Comparison of ENCODE assay signal across 9 mouse cellular contexts in genomic region chr17:27989807-27990542, GRCm38 (mm10).
DNase-seq lines count a peak whose midpoint lies in the region; ATAC-seq and TF ChIP-seq lines count a peak whose summit lies in the region.
"Had no signal": no experiment of that assay in that cellular context is flagged by ENCODE, and none has a peak within 500 bp of the region (broad histone marks: within the 10 kb centered on the region; RNA-seq: fewer than 3 reads in every experiment).

No protein-coding gene starts in this region.

- no peak overlapping the region for H3K4me2 ChIP-seq in CH12.LX (ENCODE audit: insufficient read depth, low read depth, poor library complexity, severe bottlenecking)
- H3K4me2 ChIP-seq in heart, embryonic 16.5 days (ENCODE audit: low read depth, low read length) = no peak overlapping the region
- H3K4me2 ChIP-seq: limb, embryonic 13.5 days had no signal

- TF ChIP-seq CTCF in CH12.LX (conservative IDR thresholded peaks at IDR 0.05 in 1 of 2, IDR thresholded peaks at IDR 0.05 in 1 of 2; ENCODE audit: low read depth in 2 of 2, low read length in 2 of 2) = peak; percentile 86 to 91

- H3K36me3 ChIP-seq in CH12.LX (replicated peaks in 1 of 2; ENCODE audit: control insufficient read depth in 1 of 2, insufficient read depth in 1 of 2, low read length in 1 of 2) = peaks cover 13 to 80% of the 10 kb centered on the region in 2 experiments
- peaks cover 25% of the 10 kb centered on the region for H3K36me3 ChIP-seq in heart, embryonic 16.5 days (ENCODE audit: control insufficient read depth, insufficient read depth)

- TF ChIP-seq EP300 in CH12.LX (IDR thresholded peaks at IDR 0.05; ENCODE audit: low read length) = no peak

- WGBS in heart, embryonic 16.5 days = 29% methylated on average over 15 of the region's 15 CpGs

- no peaks in the 10 kb centered on the region for H3K4me1 ChIP-seq in CH12.LX (ENCODE audit: control insufficient read depth in 1 of 2, insufficient read depth in 2 of 2)
- 0 out of 2 replicates have a peak, but pooled peaks cover 7% of the 10 kb centered on the region for H3K4me1 ChIP-seq in heart, embryonic 16.5 days (ENCODE audit: control insufficient read depth, insufficient read depth, low read length)
- H3K4me1 ChIP-seq: limb, embryonic 13.5 days had no signal

- peak; percentile 53 for ATAC-seq in erythroblast, adult 5-6 weeks (replicated peaks; ENCODE audit: low FRiP score, poor library complexity, severe bottlenecking)
- 0 out of 2 replicates have a peak, but pooled peaks have one; percentile 49 for ATAC-seq in heart, embryonic 16.5 days (replicated peaks; ENCODE audit: extremely low read depth, insufficient read depth, low FRiP score)

- no peak overlapping the region for H3K4me3 ChIP-seq in CH12.LX (replicated peaks in 1 of 3; ENCODE audit: low read depth in 2 of 3, low read length in 2 of 3, poor library complexity in 1 of 3)
- H3K4me3 ChIP-seq in heart, embryonic 16.5 days (ENCODE audit: low read length) = no peak overlapping the region
- H3K4me3 ChIP-seq: limb, embryonic 13.5 days had no signal

- TF ChIP-seq POLR2A in CH12.LX (IDR thresholded peaks at IDR 0.05; ENCODE audit: low read depth, low read length) = no peak

- dilution Hi-C loops in CH12.LX (cut with MboI; ENCODE audit: extremely low pct_ligation_motif_present, extremely low pct_unique_long_range_greater_than_20kb, low sequenced_read_pairs) = no loop called here

- peak; percentile 85 for TF ChIP-seq RAD21 in CH12.LX (IDR thresholded peaks at IDR 0.05; ENCODE audit: low read depth, low read length)

- H3K27ac ChIP-seq in CH12.LX (ENCODE audit: insufficient read depth, low read depth) = no peak overlapping the region
- no peak overlapping the region for H3K27ac ChIP-seq in heart, embryonic 16.5 days (ENCODE audit: low read length)
- H3K27ac ChIP-seq: limb, embryonic 13.5 days had no signal

- peak; percentile 79 for DNase-seq in CH12.LX (ENCODE audit: extremely low read depth)
- DNase-seq in brain, adult 2 months (ENCODE audit: low read depth, low spot score) = peak; percentile 92
- DNase-seq in kidney, postnatal 36 days = peak; percentile 80 to 94
- peak; percentile 81 to 83 for DNase-seq in lung, adult 18-20 months
- DNase-seq in ovary, adult 18-20 months (ENCODE audit: low spot score) = peak; percentile 60
- peak; percentile 88 for DNase-seq in thymus, postnatal 0 days (ENCODE audit: low spot score)

- in situ Hi-C loops in CH12.LX (cut with MboI; ENCODE audit: low pct_ligation_motif_present, low pct_unique_long_range_greater_than_20kb, low sequenced_read_pairs) = loop anchor here (5.0 to 10.0 kb wide), 3 partner anchors 57 to 175 kb away; no protein-coding TSS in a partner anchor

- H3K9ac ChIP-seq in CH12.LX (ENCODE audit: insufficient read depth, low read depth) = no peak overlapping the region
- no peak overlapping the region for H3K9ac ChIP-seq in heart, embryonic 16.5 days (ENCODE audit: low read length)
- H3K9ac ChIP-seq: limb, embryonic 13.5 days had no signal

- H3K27me3 ChIP-seq in CH12.LX (replicated peaks) = no peaks in the 10 kb centered on the region
- no peaks in the 10 kb centered on the region for H3K27me3 ChIP-seq in heart, embryonic 16.5 days (ENCODE audit: control insufficient read depth, insufficient read depth, low read length)
- H3K27me3 ChIP-seq: limb, embryonic 13.5 days had no signal

- H3K9me3 ChIP-seq in CH12.LX (replicated peaks; ENCODE audit: low read length) = no peaks in the 10 kb centered on the region
- no peaks in the 10 kb centered on the region for H3K9me3 ChIP-seq in heart, embryonic 16.5 days (replicated peaks; ENCODE audit: control insufficient read depth, low read length)
- H3K9me3 ChIP-seq: limb, embryonic 13.5 days had no signal

- no peaks in the 10 kb centered on the region for H3K79me2 ChIP-seq in CH12.LX (replicated peaks; ENCODE audit: control insufficient read depth, extremely low read depth, insufficient read depth, poor library complexity, severe bottlenecking)

TF ChIP-seq in CH12.LX, 34 proteins besides CTCF, POLR2A, EP300 and RAD21:
- TF ChIP-seq TBP (conservative IDR thresholded peaks at IDR 0.05; ENCODE audit: low read depth, low read length) (no peak), SMC3 (IDR thresholded peaks at IDR 0.05; ENCODE audit: low read depth, low read length) (peak; percentile 79), BHLHE40 (IDR thresholded peaks at IDR 0.05; ENCODE audit: low read depth, low read length) (no peak)
